Mouse (Mus musculus) ES-Bruce4 (cell line): ENCODE results near the gene Lef1.

ENCODE experiments used
- CTCF ChIP-seq: IDR thresholded peaks from one replicate; pipeline ENCODE4 v1.8.1; 2011; ENCODE audit warnings: low read depth, low read length
- EP300 ChIP-seq: IDR thresholded peaks from 2 replicates; pipeline ENCODE4 v1.6.1; 2011; ENCODE audit warnings: low read depth, low read length; ENCODE audit not compliant: insufficient read depth

GRCm38 (mm10) chr3:131265516-131265915 is 155.2 kb downstream of the Lef1 start:
- no peak for TF ChIP-seq CTCF
- no peak for TF ChIP-seq EP300
